Mouse (Mus musculus) frontal cortex, postnatal 14 days (tissue): ENCODE measurements at regions not wholly inside any gene's neighbourhood (a gene's known extent, or its start where the extent isn't known, plus 50 kb on each side); places are given as distances from the start of the nearest gene placed in this dataset.

Source experiments
- DNase-seq, 2 experiments: peaks; one replicate each; pipeline ENCODE4 v3.0.0; 2022; ENCODE audit warnings: low spot score in 2 of 2

- DNase-seq = no peak
Observed at GRCm38 (mm10) chr3:18653557-18653956, 705.3 kb downstream of the Cypt12 start.

- DNase-seq = no peak
Observed at GRCm38 (mm10) chr3:18665738-18666137, 717.5 kb downstream of the Cypt12 start.

- DNase-seq = no peak
Observed at GRCm38 (mm10) chr3:18667726-18668125, 719.5 kb downstream of the Cypt12 start.

GRCm38 (mm10) chr3:18668936-18669335 lies 720.7 kb downstream of the Cypt12 start:
- DNase-seq = peak; percentile 39 to 44

GRCm38 (mm10) chr3:18670203-18670700 lies 722.0 kb downstream of the Cypt12 start:
- DNase-seq = no peak

- DNase-seq = no peak
Observed at GRCm38 (mm10) chr3:18671681-18672080, 723.5 kb downstream of the Cypt12 start.

GRCm38 (mm10) chr3:18683346-18684101 lies 735.3 kb downstream of the Cypt12 start:
- no peak for DNase-seq

- DNase-seq = no peak
Observed at GRCm38 (mm10) chr3:18695113-18695792, 747.0 kb downstream of the Cypt12 start.

- DNase-seq = no peak
Observed at GRCm38 (mm10) chr3:18696981-18697660, 748.9 kb downstream of the Cypt12 start.

- no peak for DNase-seq
Observed at GRCm38 (mm10) chr3:18698106-18698505, 749.9 kb downstream of the Cypt12 start.

GRCm38 (mm10) chr3:18705165-18705564 lies 757.0 kb downstream of the Cypt12 start:
- no peak for DNase-seq

GRCm38 (mm10) chr3:18705756-18706155 lies 757.5 kb downstream of the Cypt12 start:
- no peak for DNase-seq

GRCm38 (mm10) chr3:18706356-18706755 lies 758.1 kb downstream of the Cypt12 start:
- no peak for DNase-seq

- DNase-seq = no peak
Observed at GRCm38 (mm10) chr3:18707730-18708129, 759.5 kb downstream of the Cypt12 start.

- DNase-seq = no peak
Observed at GRCm38 (mm10) chr3:18711661-18712060, 763.5 kb downstream of the Cypt12 start.

GRCm38 (mm10) chr3:18713986-18714385 lies 765.8 kb downstream of the Cypt12 start:
- no peak for DNase-seq

GRCm38 (mm10) chr3:18714968-18715630 lies 766.9 kb downstream of the Cypt12 start:
- DNase-seq = no peak

GRCm38 (mm10) chr3:18715776-18716175 lies 767.6 kb downstream of the Cypt12 start:
- DNase-seq = no peak

GRCm38 (mm10) chr3:18725507-18725906 lies 777.3 kb downstream of the Cypt12 start:
- DNase-seq = no peak

GRCm38 (mm10) chr3:18731251-18731650 lies 783.0 kb downstream of the Cypt12 start:
- no peak for DNase-seq

GRCm38 (mm10) chr3:18731674-18732073 lies 783.5 kb downstream of the Cypt12 start:
- no peak for DNase-seq

GRCm38 (mm10) chr3:18733540-18733939 lies 785.3 kb downstream of the Cypt12 start:
- DNase-seq = no peak
